Mouse (Mus musculus) retina, postnatal 1 day (tissue): Measurements from ENCODE around the gene Atxn3.
A peak's percentile ranks its signal among the peaks of the same experiment; 100 is the strongest.
"Not testable (repeated sequence)": the region's sequence is repeated elsewhere in the genome, so short reads cannot be mapped to it uniquely, and the experiment has no call there.

ENCODE experiments used
- DNase-seq: peaks from one replicate; pipeline ENCODE4 v3.0.0-alpha.2; 2012

The Atxn3 gene

GRCm38 (mm10) chr12:101957079-101957941 is 736 bp downstream of the Atxn3 start:
- no peak for DNase-seq

DNA sequence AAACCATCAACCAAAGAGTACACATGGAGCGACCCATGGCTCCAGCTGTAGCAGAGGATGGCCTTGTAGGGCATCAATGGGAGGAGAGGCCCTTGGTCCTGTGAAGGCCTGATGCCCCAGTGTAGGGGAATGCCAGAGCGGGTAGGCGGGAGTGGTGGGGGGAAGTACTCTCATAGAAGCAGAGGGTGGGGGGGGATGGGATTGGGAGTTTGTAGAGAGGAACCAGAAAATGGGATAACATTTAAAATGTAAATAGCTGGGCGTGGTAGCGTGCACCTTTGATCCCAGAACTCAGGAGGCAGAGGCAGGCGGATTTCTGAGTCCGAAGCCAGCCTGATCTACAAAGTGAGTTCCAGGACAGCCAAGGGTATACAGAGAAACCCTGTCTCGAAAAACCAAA is 2.2 kb downstream of the Atxn3 start:
- not testable (repeated sequence) for DNase-seq

- no peak for DNase-seq
Observed at GRCm38 (mm10) chr12:101948801-101949200, 9.2 kb downstream of the Atxn3 start.

DNA sequence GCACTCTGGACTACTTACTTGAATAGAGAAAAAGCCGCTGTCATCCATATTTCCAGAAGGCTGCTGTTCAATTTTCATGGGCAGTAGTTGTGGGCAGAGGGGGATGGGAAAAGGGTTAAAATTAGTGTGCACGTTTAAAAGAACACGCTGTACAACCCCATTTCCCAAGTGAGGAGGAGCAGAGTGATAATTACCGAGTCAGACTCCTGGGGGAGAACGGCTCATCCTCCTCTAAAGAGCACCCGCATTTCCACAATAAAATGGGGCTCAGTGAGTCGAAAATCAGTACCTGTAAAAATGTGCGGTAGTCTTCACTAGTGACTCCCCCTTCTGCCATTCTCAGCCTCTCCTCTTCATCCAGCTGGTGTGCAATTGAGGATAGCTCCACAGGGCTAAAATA is 10.1 kb downstream of the Atxn3 start:
- no peak for DNase-seq

- DNase-seq: peak; percentile 6
Observed at GRCm38 (mm10) chr12:101937572-101937971, 20.5 kb downstream of the Atxn3 start.

- no peak for DNase-seq
Observed at GRCm38 (mm10) chr12:101935223-101935622, 22.8 kb downstream of the Atxn3 start.

GRCm38 (mm10) chr12:101928423-101928822 is 29.6 kb downstream of the Atxn3 start:
- no peak for DNase-seq

- no peak for DNase-seq
Observed at GRCm38 (mm10) chr12:101922313-101922712, 35.7 kb downstream of the Atxn3 start.

- DNase-seq: no peak
Observed at GRCm38 (mm10) chr12:101919847-101920246, 38.2 kb downstream of the Atxn3 start.

- DNase-seq: no peak
Observed at GRCm38 (mm10) chr12:101917165-101917564, 40.9 kb downstream of the Atxn3 start.

DNA sequence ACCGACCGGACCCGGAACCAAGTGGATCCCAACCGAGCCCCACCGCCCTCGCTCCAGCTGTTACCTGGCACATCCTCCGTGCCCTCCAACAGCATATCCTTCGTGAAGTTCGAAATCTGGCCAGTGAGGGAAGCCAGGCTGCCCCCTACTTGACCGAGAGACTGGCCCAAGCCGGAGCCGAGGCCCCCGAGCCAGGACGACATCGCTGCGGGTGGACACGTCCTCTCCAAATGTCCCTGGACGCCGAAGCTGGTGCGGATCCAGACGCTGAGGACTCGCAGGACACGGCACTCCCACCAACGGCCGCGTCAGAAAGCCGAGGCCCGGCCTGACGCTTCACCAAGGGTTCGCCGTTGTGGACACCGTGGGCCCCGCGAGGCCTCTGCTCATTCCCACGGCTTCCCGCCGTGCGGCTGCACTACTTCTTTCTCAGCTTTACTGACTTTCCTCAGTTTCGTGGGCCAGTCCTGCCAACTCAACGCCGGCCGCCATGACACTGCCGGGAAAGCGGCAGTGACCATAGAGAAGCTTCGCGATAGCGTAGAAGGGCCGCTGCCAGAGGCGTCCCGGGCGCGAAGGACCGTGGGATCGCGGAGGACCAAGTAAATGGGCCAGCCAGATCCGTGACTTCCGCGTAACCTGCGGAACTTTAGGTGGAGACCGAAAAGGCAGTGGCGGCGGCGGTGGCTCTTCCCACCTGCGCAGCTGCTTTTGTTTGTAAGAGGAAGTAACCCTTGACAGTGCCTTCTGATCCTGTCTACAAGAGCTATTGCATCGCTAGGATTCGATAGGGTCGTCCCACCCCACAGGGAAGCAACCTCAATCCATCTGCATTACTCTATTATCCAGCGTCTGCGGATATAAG is 45.2 kb downstream of the Atxn3 start, which contains the start of gene Trip11:
Gene Trip11, minus strand, starts transcription at position 642 of the 865 bp plus-strand sequence.
- DNase-seq: peak; percentile 94

DNA sequence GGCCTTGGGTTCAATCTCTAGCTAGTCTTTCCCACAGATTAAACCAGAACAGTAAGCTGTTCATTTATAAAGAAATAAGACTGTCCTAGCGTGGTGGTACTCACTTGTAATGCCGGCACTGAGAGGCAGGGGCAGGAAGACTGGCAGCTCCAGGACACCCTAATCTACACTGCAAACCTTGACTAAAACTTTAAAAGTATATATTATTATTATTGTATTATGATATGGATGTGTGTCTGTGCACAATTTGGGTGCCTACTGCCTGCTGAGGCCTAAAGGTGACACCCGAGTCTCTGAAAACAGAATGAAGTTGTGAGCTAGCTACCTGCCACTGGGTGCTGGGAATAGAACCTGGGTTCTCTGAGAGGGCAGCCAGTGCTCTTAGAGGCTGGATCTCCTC is 46.7 kb downstream of the Atxn3 start:
- no peak for DNase-seq

- no peak for DNase-seq
Observed at GRCm38 (mm10) chr12:101910360-101910759, 47.7 kb downstream of the Atxn3 start.

- DNase-seq: no peak
Observed at GRCm38 (mm10) chr12:101905817-101906216, 52.2 kb downstream of the Atxn3 start.

- DNase-seq: no peak
Observed at GRCm38 (mm10) chr12:101904906-101905305, 53.1 kb downstream of the Atxn3 start.

DNA sequence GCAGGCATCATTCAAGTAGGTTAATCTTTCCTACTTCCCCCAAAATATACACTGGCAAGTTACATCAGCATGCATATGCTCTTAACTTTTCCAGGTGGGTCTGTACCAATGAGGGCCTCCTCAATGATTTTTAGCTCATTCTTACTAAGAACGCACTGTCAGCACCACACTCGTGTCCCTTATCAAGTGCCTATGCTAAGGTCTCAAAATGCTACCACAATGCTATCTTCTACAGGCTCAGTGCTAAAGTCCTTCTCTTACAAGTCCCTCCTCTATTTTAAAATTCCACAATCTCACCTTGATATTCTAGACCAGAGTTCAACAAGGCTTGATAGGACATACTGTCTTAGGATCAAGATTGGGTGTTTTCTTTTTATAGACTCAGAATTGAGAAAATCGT is 53.9 kb downstream of the Atxn3 start:
- DNase-seq: no peak

DNA sequence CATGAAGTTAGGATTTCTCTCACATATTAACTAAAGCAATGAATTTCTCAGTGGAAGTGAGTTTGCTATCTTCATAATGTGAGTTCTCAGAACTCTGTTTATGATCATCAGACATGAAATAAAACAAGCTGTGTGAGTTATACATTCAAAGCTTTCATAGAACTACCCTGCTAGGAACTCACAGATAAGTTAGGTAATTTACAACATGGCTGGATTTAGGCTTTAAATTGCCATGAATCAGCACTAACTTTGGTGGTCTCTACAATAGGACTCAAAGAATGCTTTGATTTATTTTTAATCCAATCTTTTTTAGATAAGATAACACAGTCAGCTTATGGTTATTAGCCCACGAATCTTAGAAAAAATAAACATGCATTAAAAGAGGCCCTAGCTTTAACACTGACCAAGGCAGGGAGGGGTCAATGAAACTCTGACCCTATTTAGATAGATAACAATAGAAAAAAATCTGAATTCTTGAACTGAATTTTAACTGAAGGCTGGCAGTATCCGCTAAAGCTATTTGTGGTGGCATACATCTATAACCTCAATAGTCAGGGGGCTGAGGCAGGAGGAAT is 58.3 kb downstream of the Atxn3 start:
- no peak for DNase-seq

- no peak for DNase-seq
Observed at GRCm38 (mm10) chr12:101898966-101899365, 59.1 kb downstream of the Atxn3 start.

DNA sequence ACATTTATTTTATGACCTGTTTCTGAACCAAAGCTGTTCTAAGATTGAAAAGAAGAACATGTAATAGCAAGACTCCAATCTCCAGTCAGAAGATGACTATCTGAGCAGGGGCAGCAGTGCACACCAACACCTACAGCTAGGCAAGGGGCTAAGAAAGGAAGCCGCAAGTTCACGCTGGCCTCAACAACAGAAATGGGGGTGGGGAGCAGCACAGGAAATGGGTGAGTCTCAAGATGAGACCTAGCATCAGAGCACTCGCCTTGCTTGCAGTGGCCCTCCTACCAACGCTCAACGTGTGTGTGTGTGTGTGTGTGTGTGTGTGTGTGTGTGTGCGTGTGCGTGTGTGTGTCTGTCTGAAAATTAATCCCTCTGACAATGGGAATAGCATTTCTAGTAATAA is 60.9 kb downstream of the Atxn3 start:
- DNase-seq: no peak

- DNase-seq: no peak
Observed at GRCm38 (mm10) chr12:101893296-101893695, 64.8 kb downstream of the Atxn3 start.

- DNase-seq: no peak
Observed at GRCm38 (mm10) chr12:101892832-101893231, 65.2 kb downstream of the Atxn3 start.

DNA sequence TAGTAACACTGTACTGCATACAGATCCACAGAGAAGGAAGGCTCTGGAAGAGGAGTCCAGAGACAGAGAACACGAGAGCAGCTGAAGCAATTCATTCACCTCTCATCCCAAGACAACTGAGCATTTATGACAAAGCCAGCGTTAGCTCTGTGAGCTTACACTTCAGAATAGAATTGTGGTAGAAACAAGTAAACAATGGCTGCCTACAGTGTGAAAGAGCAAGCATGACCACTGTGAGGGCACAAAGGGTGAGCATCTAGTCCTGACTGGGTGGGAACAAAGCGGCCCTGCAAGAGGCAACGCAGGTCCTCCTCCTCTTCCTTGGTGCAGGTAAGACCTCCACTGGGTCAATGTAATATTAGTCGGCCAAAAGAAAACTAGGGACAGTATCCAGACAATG is 67.0 kb downstream of the Atxn3 start:
- DNase-seq: no peak

- DNase-seq: no peak
Observed at GRCm38 (mm10) chr12:101889351-101889750, 68.7 kb downstream of the Atxn3 start.
